Mouse (Mus musculus) WW6 (cell line): ENCODE data around the gene Krtap4-1.

ENCODE experiments used
- DNase-seq: peaks from one replicate; pipeline ENCODE4 v3.0.0-alpha.2; 2013; ENCODE audit warnings: low read depth, low spot score

The Krtap4-1 gene

DNA sequence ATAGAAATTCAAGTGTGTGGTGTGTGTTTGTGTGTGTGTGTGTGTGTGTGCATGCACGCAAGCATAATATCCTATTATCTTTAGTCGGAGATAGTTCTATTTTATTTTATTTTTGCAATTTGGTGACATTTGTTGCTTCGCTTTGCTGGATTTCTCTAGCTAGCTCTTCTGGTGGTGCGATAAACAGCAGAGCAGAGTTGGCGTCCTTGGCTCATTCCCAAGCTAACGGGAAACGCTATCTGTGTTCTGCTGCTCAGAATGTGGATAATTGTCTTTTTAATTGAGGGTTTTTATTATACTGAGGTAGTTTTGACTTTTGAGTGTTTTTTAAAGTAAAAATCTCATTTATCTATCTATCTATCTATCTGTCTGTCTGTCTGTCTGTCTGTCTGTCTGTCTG is 42.9 kb downstream of the Krtap4-1 start:
- DNase-seq = no peak

- no peak for DNase-seq
Measured at GRCm38 (mm10) chr11:99583245-99583704, 44.8 kb downstream of the Krtap4-1 start, which contains the start of gene Krtap1-4. Gene Krtap1-4 (minus strand): TSS chr11:99583654.

DNA sequence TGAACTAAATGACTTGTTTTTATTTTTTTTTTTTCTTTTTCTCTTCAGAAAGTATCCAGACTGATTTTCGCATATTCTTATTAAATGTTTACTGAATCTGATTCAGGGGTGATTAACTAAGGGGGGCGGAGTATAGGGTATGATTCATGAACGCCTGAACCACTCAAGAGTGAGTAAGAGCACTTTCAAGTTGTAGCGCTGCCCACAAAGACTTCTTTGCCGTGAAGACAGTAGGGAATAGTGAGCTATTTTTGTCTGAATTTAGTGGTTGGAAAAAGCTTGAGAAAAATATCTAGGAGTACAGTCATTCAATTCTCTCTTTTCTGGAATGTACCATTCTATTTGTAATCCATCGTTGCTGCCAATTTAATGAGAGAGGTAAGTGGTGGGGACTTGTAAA is 46.5 kb downstream of the Krtap4-1 start:
- no peak for DNase-seq

DNA sequence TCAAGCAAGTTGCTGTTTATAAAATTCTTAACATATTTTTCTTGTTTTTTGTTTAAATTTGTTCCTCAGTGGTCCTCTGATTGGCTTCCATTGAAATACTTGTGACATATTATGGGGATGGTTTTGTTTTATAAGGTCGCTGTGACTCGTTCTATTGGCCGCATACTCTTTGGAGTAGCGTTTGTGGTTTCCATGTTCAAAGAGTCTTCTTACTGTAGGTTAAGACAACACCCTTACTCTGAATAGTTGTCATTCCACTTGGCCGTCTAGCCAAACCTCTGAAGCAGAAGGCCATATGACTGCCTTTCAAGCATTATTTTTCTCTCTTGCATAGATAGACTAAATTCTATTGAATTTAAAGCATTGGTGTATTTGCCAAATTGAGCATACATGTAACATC is 47.0 kb downstream of the Krtap4-1 start:
- DNase-seq = no peak

DNA sequence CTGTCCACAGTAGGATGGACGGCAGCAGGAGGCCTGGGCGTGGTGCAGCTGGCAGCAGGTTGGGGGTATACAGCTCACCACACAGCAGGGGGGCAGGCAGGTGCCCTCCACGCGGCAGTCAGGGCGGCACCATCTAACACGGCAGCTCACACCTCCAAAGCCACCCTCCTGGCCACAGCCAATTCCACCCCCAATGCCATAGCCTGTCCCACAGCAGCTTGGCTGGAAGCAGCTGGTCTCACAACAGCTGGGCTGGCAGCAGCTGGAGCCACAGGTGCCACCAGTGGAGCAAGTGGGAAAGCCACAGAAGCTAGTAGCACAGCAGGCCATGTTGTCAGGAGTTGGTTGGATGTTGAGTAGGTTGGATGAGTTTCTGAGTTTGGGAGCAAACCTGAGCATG is 47.4 kb downstream of the Krtap4-1 start, which contains the start of gene Krtap1-5:
Gene Krtap1-5 (minus strand): TSS at position 381 of the 400 bp plus-strand sequence.
- no peak for DNase-seq
